Mouse (Mus musculus): ENCODE measurements around the gene Olfml3. TPM values are rescaled to one million over a fixed set of nuclear protein-coding genes. Genes with fewer than 3 reads are reported as not detected.

Olfml3 gene
- total and polyA plus RNA-seq, 2 experiments from 2014 or later, result 10.6 to 20.5 TPM

GRCm38 (mm10) chr3:103696388-103696925, 41.3 kb downstream of the Olfml3 start:
- H3K27me3 ChIP-seq (ENCODE audit: control insufficient read depth, insufficient read depth, low read length), result no peaks in the 10 kb centered on the region
- ATAC-seq (ENCODE audit: insufficient read depth, low read depth) (no peak), DNase-seq (ENCODE audit: low spot score) (no peak)
- no peaks in the 10 kb centered on the region for H3K9me3 ChIP-seq (replicated peaks; ENCODE audit: control insufficient read depth, low read length)
- 71% methylated on average over 1 of the region's 1 CpGs for WGBS
- H3K36me3 ChIP-seq (replicated peaks; ENCODE audit: control insufficient read depth, insufficient read depth, low read length), result no peaks in the 10 kb centered on the region
- TF ChIP-seq EP300 (IDR thresholded peaks at IDR 0.05; ENCODE audit: low read depth) (no peak), CTCF (IDR thresholded peaks at IDR 0.05; ENCODE audit: low read depth) (no peak)
- no peak overlapping the region for H3K9ac ChIP-seq (replicated peaks; ENCODE audit: low read depth, low read length)
- H3K4me3 ChIP-seq (ENCODE audit: low read depth, low read length), result no peak overlapping the region
- H3K27ac ChIP-seq (ENCODE audit: low read depth), result no peak overlapping the region
- no peak overlapping the region for H3K4me2 ChIP-seq (ENCODE audit: low read depth, low read length)
- H3K4me1 ChIP-seq (ENCODE audit: control insufficient read depth, insufficient read depth), result no peaks in the 10 kb centered on the region

DNA sequence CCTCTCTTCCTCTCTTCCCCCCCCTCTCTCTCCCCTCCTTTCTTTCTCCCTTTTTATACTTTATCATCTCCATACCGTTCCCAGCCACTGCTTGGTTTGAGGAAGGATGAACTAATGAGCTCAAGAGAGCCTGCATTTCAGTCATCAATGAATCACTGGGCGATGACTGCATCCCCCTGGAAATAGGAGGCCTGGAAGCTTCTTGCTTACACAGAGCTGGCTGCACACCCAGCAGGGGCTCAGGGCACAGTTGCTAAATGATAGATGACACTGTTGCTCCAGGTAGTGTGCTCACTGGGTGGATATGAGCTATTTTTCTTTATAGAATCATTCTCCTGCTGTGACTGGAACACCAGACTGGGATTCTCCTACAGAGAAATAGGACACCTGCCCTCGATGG, 42.2 kb downstream of the Olfml3 start:
- DNase-seq (ENCODE audit: low spot score) (no peak), ATAC-seq (ENCODE audit: insufficient read depth, low read depth) (no peak)
- Histone ChIP-seq H3K9me3 (replicated peaks; ENCODE audit: control insufficient read depth, low read length) (no peaks in the 10 kb centered on the region), H3K4me3 (ENCODE audit: low read depth, low read length) (no peak overlapping the region), H3K4me2 (ENCODE audit: low read depth, low read length) (no peak overlapping the region), H3K27ac (ENCODE audit: low read depth) (no peak overlapping the region), H3K36me3 (replicated peaks; ENCODE audit: control insufficient read depth, insufficient read depth, low read length) (no peaks in the 10 kb centered on the region), H3K9ac (replicated peaks; ENCODE audit: low read depth, low read length) (no peak overlapping the region), H3K27me3 (ENCODE audit: control insufficient read depth, insufficient read depth, low read length) (no peaks in the 10 kb centered on the region), H3K4me1 (ENCODE audit: control insufficient read depth, insufficient read depth) (no peaks in the 10 kb centered on the region)
- TF ChIP-seq EP300 (IDR thresholded peaks at IDR 0.05; ENCODE audit: low read depth), result no peak
- TF ChIP-seq CTCF (IDR thresholded peaks at IDR 0.05; ENCODE audit: low read depth), result no peak
- WGBS, result 45% methylated on average over 3 of the region's 3 CpGs

GRCm38 (mm10) chr3:103690506-103690905, 47.3 kb downstream of the Olfml3 start:
- H3K4me1 ChIP-seq (ENCODE audit: control insufficient read depth, insufficient read depth), result no peaks in the 10 kb centered on the region
- no peak for DNase-seq (ENCODE audit: low spot score)
- no peak overlapping the region for H3K27ac ChIP-seq (ENCODE audit: low read depth)
- H3K4me2 ChIP-seq (ENCODE audit: low read depth, low read length), result no peak overlapping the region
- H3K27me3 ChIP-seq (ENCODE audit: control insufficient read depth, insufficient read depth, low read length), result no peaks in the 10 kb centered on the region
- no peak for ATAC-seq (ENCODE audit: insufficient read depth, low read depth)
- peak; percentile 37 for TF ChIP-seq CTCF (IDR thresholded peaks at IDR 0.05; ENCODE audit: low read depth)
- TF ChIP-seq EP300 (IDR thresholded peaks at IDR 0.05; ENCODE audit: low read depth), result no peak
- no peak overlapping the region for H3K9ac ChIP-seq (replicated peaks; ENCODE audit: low read depth, low read length)
- 54% methylated on average over 3 of the region's 3 CpGs for whole genome bisulfite sequencing
- H3K9me3 ChIP-seq (replicated peaks; ENCODE audit: control insufficient read depth, low read length), result no peaks in the 10 kb centered on the region
- H3K36me3 ChIP-seq (replicated peaks; ENCODE audit: control insufficient read depth, insufficient read depth, low read length), result no peaks in the 10 kb centered on the region
- no peak overlapping the region for H3K4me3 ChIP-seq (ENCODE audit: low read depth, low read length)

- no peak overlapping the region for H3K4me3 ChIP-seq (ENCODE audit: low read depth, low read length)
- H3K27ac ChIP-seq (ENCODE audit: low read depth), result no peak overlapping the region
- no peak for TF ChIP-seq CTCF (IDR thresholded peaks at IDR 0.05; ENCODE audit: low read depth)
- TF ChIP-seq EP300 (IDR thresholded peaks at IDR 0.05; ENCODE audit: low read depth), result no peak
- DNase-seq (ENCODE audit: low spot score), result no peak
- H3K9ac ChIP-seq (replicated peaks; ENCODE audit: low read depth, low read length), result no peak overlapping the region
- no peak overlapping the region for H3K4me2 ChIP-seq (ENCODE audit: low read depth, low read length)
- WGBS, result 59% methylated on average over 1 of the region's 1 CpGs
- no peaks in the 10 kb centered on the region for H3K36me3 ChIP-seq (replicated peaks; ENCODE audit: control insufficient read depth, insufficient read depth, low read length)
- ATAC-seq (ENCODE audit: insufficient read depth, low read depth), result no peak
- no peaks in the 10 kb centered on the region for H3K4me1 ChIP-seq (ENCODE audit: control insufficient read depth, insufficient read depth)
- H3K9me3 ChIP-seq (replicated peaks; ENCODE audit: control insufficient read depth, low read length), result no peaks in the 10 kb centered on the region
- H3K27me3 ChIP-seq (ENCODE audit: control insufficient read depth, insufficient read depth, low read length), result no peaks in the 10 kb centered on the region
Observed at GRCm38 (mm10) chr3:103689043-103689442, 48.8 kb downstream of the Olfml3 start.

- no peak overlapping the region for H3K9ac ChIP-seq (replicated peaks; ENCODE audit: low read depth, low read length)
- H3K4me3 ChIP-seq (ENCODE audit: low read depth, low read length), result no peak overlapping the region
- 0 out of 2 replicates have a peak, but pooled peaks cover 8% of the 10 kb centered on the region for H3K27me3 ChIP-seq (ENCODE audit: control insufficient read depth, insufficient read depth, low read length)
- H3K4me2 ChIP-seq (ENCODE audit: low read depth, low read length), result no peak overlapping the region
- no peak for DNase-seq (ENCODE audit: low spot score)
- TF ChIP-seq EP300 (IDR thresholded peaks at IDR 0.05; ENCODE audit: low read depth) (no peak), CTCF (IDR thresholded peaks at IDR 0.05; ENCODE audit: low read depth) (no peak)
- H3K4me1 ChIP-seq (ENCODE audit: control insufficient read depth, insufficient read depth), result no peaks in the 10 kb centered on the region
- no peak overlapping the region for H3K27ac ChIP-seq (ENCODE audit: low read depth)
- WGBS, result 34% methylated on average over 5 of the region's 5 CpGs
- no peak for ATAC-seq (ENCODE audit: insufficient read depth, low read depth)
- H3K9me3 ChIP-seq (replicated peaks; ENCODE audit: control insufficient read depth, low read length), result no peaks in the 10 kb centered on the region
- H3K36me3 ChIP-seq (replicated peaks; ENCODE audit: control insufficient read depth, insufficient read depth, low read length), result no peaks in the 10 kb centered on the region
Observed at GRCm38 (mm10) chr3:103683966-103684319, 53.9 kb downstream of the Olfml3 start.
